Mouse (Mus musculus) CH12.LX (cell line): ENCODE measurements around the gene Olfr798. TPM values are rescaled to one million over a fixed set of nuclear protein-coding genes. Genes with fewer than 3 reads are reported as not detected.

Experiments
- DNase-seq: peaks from one replicate; pipeline ENCODE4 v3.0.0-alpha.2; 2013; ENCODE audit errors: extremely low read depth
- H3K27ac ChIP-seq: 2 replicates; pipeline ENCODE4 v1.5.1; 2012; ENCODE audit warnings: low read depth, mild to moderate bottlenecking, control low read depth, moderate library complexity; ENCODE audit not compliant: insufficient read depth
- H3K27me3 ChIP-seq: replicated peaks from 2 replicates; pipeline ENCODE3; 2012; ENCODE audit warnings: inconsistent platforms
- H3K36me3 ChIP-seq, 2 experiments: replicated peaks in 1 of 2; 2 replicates each; pipeline versions ENCODE3 to v1.6.1; 2012; ENCODE audit warnings: inconsistent platforms in 1 of 2, low read length in 1 of 2, mild to moderate bottlenecking in 1 of 2, mixed read lengths in 1 of 2, moderate library complexity in 1 of 2; ENCODE audit not compliant: control insufficient read depth in 1 of 2, insufficient read depth in 1 of 2
- H3K4me1 ChIP-seq, 2 experiments: 2 replicates each; pipeline ENCODE4 v1.6.1; 2012; ENCODE audit warnings: inconsistent platforms in 1 of 2, moderate library complexity in 1 of 2; ENCODE audit not compliant: insufficient read depth in 2 of 2, control insufficient read depth in 1 of 2
- H3K4me2 ChIP-seq: 2 replicates; pipeline ENCODE4 v1.6.1; 2012; ENCODE audit warnings: low read depth, mild to moderate bottlenecking, control low read depth; ENCODE audit not compliant: poor library complexity, insufficient read depth, severe bottlenecking
- H3K4me3 ChIP-seq, 3 experiments: fragments of 150-350 bp in 1 of 3; sonication (generic) in 1 of 3; replicated peaks in 1 of 3; 2 replicates each; pipeline versions ENCODE3 to v1.5.1; 2011 to 2012; ENCODE audit warnings: low read depth in 2 of 3, low read length in 2 of 3, mild to moderate bottlenecking in 2 of 3, moderate library complexity in 2 of 3, control low read depth in 1 of 3, improper control_type of control experiment in 1 of 3, inconsistent platforms in 1 of 3, mixed read lengths in 1 of 3; ENCODE audit not compliant: poor library complexity in 1 of 3
- H3K79me2 ChIP-seq: replicated peaks from 2 replicates; pipeline ENCODE4 v1.6.1; 2012; ENCODE audit warnings: mild to moderate bottlenecking, moderate library complexity; ENCODE audit not compliant: control insufficient read depth, poor library complexity, insufficient read depth, severe bottlenecking; ENCODE audit errors: extremely low read depth
- H3K9ac ChIP-seq: 2 replicates; pipeline ENCODE4 v1.6.1; 2012; ENCODE audit warnings: low read depth, mild to moderate bottlenecking, control low read depth, moderate library complexity; ENCODE audit not compliant: insufficient read depth
- H3K9me3 ChIP-seq: replicated peaks from 2 replicates; pipeline ENCODE3; 2012; ENCODE audit warnings: low read length, inconsistent platforms, mixed read lengths
- BHLHE40 ChIP-seq: IDR thresholded peaks from 2 replicates; pipeline ENCODE4 v1.6.1; 2011; ENCODE audit warnings: mild to moderate bottlenecking, low read depth, low read length, improper control_type of control experiment
- E2F4 ChIP-seq: IDR thresholded peaks from 2 replicates; pipeline ENCODE4 v1.6.1; 2011; ENCODE audit warnings: low read depth, low read length, improper control_type of control experiment; ENCODE audit not compliant: insufficient replicate concordance
- EP300 ChIP-seq: IDR thresholded peaks from 2 replicates; pipeline ENCODE4 v1.6.1; 2011; ENCODE audit warnings: low read length, improper control_type of control experiment
- IRF4 ChIP-seq: IDR thresholded peaks from 2 replicates; pipeline ENCODE4 v1.6.1; 2014; ENCODE audit warnings: low read depth, mild to moderate bottlenecking, inconsistent platforms, low read length, improper control_type of control experiment
- JUN ChIP-seq: IDR thresholded peaks from 2 replicates; pipeline ENCODE4 v1.6.1; 2011; ENCODE audit warnings: low read depth, mild to moderate bottlenecking, low read length, improper control_type of control experiment, moderate library complexity; ENCODE audit not compliant: insufficient read depth
- MAX ChIP-seq: IDR thresholded peaks from 2 replicates; pipeline ENCODE4 v1.6.1; 2011; ENCODE audit warnings: low read length, improper control_type of control experiment
- MAZ ChIP-seq: IDR thresholded peaks from 2 replicates; pipeline ENCODE4 v1.6.1; 2012; ENCODE audit warnings: low read depth, mild to moderate bottlenecking, inconsistent platforms, low read length, improper control_type of control experiment, moderate library complexity
- MXI1 ChIP-seq: IDR thresholded peaks from 2 replicates; pipeline ENCODE4 v1.6.1; 2011; ENCODE audit warnings: mild to moderate bottlenecking, low read depth, low read length, improper control_type of control experiment
- NRF1 ChIP-seq: IDR thresholded peaks from 2 replicates; pipeline ENCODE4 v1.6.1; 2014; ENCODE audit warnings: low read depth, mild to moderate bottlenecking, inconsistent platforms, low read length, improper control_type of control experiment, moderate library complexity
- POLR2A ChIP-seq: IDR thresholded peaks from 2 replicates; pipeline ENCODE4 v1.6.1; 2011; ENCODE audit warnings: low read depth, mild to moderate bottlenecking, improper control_type of control experiment, low read length
- POLR2AphosphoS2 ChIP-seq: IDR thresholded peaks from 2 replicates; pipeline ENCODE4 v1.6.1; 2011; ENCODE audit warnings: low read depth, low read length, improper control_type of control experiment
- RAD21 ChIP-seq: IDR thresholded peaks from 2 replicates; pipeline ENCODE4 v1.6.1; 2011; ENCODE audit warnings: low read depth, mild to moderate bottlenecking, low read length, improper control_type of control experiment, moderate library complexity
- SMC3 ChIP-seq: IDR thresholded peaks from 2 replicates; pipeline ENCODE4 v1.6.1; 2011; ENCODE audit warnings: low read depth, low read length, improper control_type of control experiment
- TCF12 ChIP-seq: IDR thresholded peaks from 2 replicates; pipeline ENCODE4 v1.6.1; 2014; ENCODE audit warnings: low read depth, mild to moderate bottlenecking, inconsistent platforms, low read length, improper control_type of control experiment
- UBTF ChIP-seq: IDR thresholded peaks from 2 replicates; pipeline ENCODE4 v1.6.1; 2012; ENCODE audit warnings: low read depth, mild to moderate bottlenecking, inconsistent platforms, low read length, improper control_type of control experiment, moderate library complexity
- USF1 ChIP-seq: IDR thresholded peaks from 2 replicates; pipeline ENCODE4 v1.6.1; 2014; ENCODE audit warnings: low read depth, mild to moderate bottlenecking, inconsistent platforms, low read length, improper control_type of control experiment
- ZKSCAN1 ChIP-seq: IDR thresholded peaks from 2 replicates; pipeline ENCODE4 v1.6.1; 2012; ENCODE audit warnings: low read depth, inconsistent platforms, low read length, improper control_type of control experiment, borderline replicate concordance
- ZMIZ1 ChIP-seq: IDR thresholded peaks from 2 replicates; pipeline ENCODE4 v1.6.1; 2012; ENCODE audit warnings: low read depth, mild to moderate bottlenecking, inconsistent platforms, low read length, improper control_type of control experiment
- ZNF384 ChIP-seq: IDR thresholded peaks from 2 replicates; pipeline ENCODE4 v1.6.1; 2012; ENCODE audit warnings: low read depth, low read length, improper control_type of control experiment, inconsistent platforms
- dilution Hi-C: fragments of 300-500 bp; cut with MboI; formaldehyde crosslinking; loops from 2 replicates; pipeline ENCODE4 v1.14.3; 2020; ENCODE audit warnings: low sequenced_read_pairs; ENCODE audit not compliant: extremely low pct_unique_long_range_greater_than_20kb, extremely low pct_ligation_motif_present
- in situ Hi-C: fragments of 300-500 bp; cut with MboI; formaldehyde crosslinking; loops from 3 replicates; pipeline ENCODE4 v1.14.3; 2019; ENCODE audit warnings: low sequenced_read_pairs, low pct_ligation_motif_present, low pct_unique_long_range_greater_than_20kb, mixed read lengths
- polyA plus RNA-seq: library from polyadenylated mRNA; unstranded; fragments of >175 nt; gene quantifications from 2 replicates; pipeline ENCODE4 v1.2.1, GENCODE M21; 2012; ENCODE audit warnings: low read depth; ENCODE audit not compliant: insufficient read length
- total RNA-seq, 2 experiments: library from RNA; depleted of rRNA; stranded (reverse); fragments of 300-350 nt in 1 of 2; fragments of >200 nt in 1 of 2; gene quantifications; 2 replicates each; pipeline ENCODE4 v1.2.3; 2012 to 2014

Gene Olfr798
- total RNA-seq (2012; rRNA removed) (not detected in 2 replicates), total RNA-seq (2014; rRNA removed) (not detected in 2 replicates), polyA plus RNA-seq (not detected in 2 replicates)

DNA sequence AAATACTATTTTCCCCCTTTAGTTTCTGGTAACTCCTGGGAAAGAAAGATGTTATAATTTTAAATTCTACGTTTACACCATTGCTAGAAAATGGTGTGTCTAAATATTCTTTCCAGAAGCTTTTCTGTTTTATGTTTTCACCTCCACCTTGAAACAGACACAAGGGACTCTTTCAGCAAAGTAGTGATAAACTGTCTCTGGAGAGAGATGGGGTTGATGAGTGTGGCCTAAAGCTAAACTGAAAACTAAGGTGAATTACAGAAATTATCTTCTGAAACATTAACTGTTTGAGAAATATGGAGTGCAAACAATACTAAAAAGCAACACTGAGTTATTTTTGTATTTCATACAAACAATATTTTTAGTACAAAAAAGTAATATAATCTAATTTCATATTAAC lies at the start of gene Olfr798:
TSS of gene Olfr798 (minus strand) at position 101 of the 400 bp plus-strand sequence.
- Histone ChIP-seq H3K4me1 (no peaks in the 10 kb centered on the region), H3K4me3 (no peak within 1 kb of the TSS), H3K9ac (no peak within 1 kb of the TSS), H3K79me2 (no peaks in the 10 kb centered on the region), H3K27ac (no peak within 1 kb of the TSS), H3K27me3 (no peaks in the 10 kb centered on the region), H3K36me3 (no peaks in the 10 kb centered on the region), H3K4me2 (no peak within 1 kb of the TSS), H3K9me3 (no peaks in the 10 kb centered on the region)
- DNase-seq, result no peak
- in situ Hi-C loops, result no loop called here
- dilution Hi-C loops, result no loop called here
- TF ChIP-seq TCF12, result no peak
- TF ChIP-seq USF1, result no peak
- no peak for TF ChIP-seq RAD21
- TF ChIP-seq ZNF384, result no peak
- TF ChIP-seq EP300, result no peak

DNA sequence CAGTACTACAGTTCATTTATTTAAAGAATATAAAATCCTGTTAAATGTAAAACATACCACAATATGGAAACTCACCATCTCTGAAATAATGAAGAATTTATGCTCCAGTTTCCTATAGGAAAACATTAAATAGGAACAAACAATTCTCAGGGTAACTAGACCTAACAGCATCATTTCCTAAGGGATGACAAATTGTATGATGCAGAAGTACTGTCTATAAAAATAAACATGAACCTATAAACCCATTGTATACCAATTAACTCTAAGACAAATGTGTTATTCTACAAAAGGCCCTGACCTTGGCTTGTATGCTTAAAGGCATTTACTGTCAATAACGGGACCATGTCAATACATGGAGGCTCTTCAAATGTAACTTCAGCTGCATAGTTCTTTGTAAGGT lies 46.0 kb upstream of the Olfr798 start, which contains the start of gene Olfr801:
TSS of gene Olfr801 (minus strand) at position 101 of the 400 bp plus-strand sequence.
- no peak for TF ChIP-seq NRF1
- TF ChIP-seq E2F4, result no peak
- TF ChIP-seq JUN, result no peak
- no peak for TF ChIP-seq BHLHE40
- TF ChIP-seq POLR2A, result no peak
- TF ChIP-seq MXI1, result no peak
- no peak for TF ChIP-seq UBTF
- TF ChIP-seq SMC3, result no peak
- TF ChIP-seq MAX, result no peak
- no peak for TF ChIP-seq MAZ
- no peak for TF ChIP-seq IRF4
- no peak for TF ChIP-seq ZKSCAN1
- no peak for TF ChIP-seq EP300
- TF ChIP-seq POLR2AphosphoS2, result no peak
- no peak for TF ChIP-seq ZMIZ1
- H3K4me1 ChIP-seq, result no peaks in the 10 kb centered on the region
- no peak within 1 kb of the TSS for H3K4me3 ChIP-seq
- no peaks in the 10 kb centered on the region for H3K9me3 ChIP-seq
- H3K27me3 ChIP-seq, result no peaks in the 10 kb centered on the region
- H3K36me3 ChIP-seq, result no peaks in the 10 kb centered on the region
- H3K79me2 ChIP-seq, result no peaks in the 10 kb centered on the region
- dilution Hi-C loops, result no loop called here
- H3K9ac ChIP-seq, result no peak within 1 kb of the TSS
- DNase-seq, result no peak
- no peak within 1 kb of the TSS for H3K4me2 ChIP-seq
- in situ Hi-C loops, result no loop called here
- H3K27ac ChIP-seq, result no peak within 1 kb of the TSS
